Mouse (Mus musculus) right cerebral cortex, postnatal 14 days (tissue): Measurements from ENCODE around the gene Gper1.

ENCODE experiments used
- DNase-seq: peaks from one replicate; pipeline ENCODE4 v3.0.0; 2022

Gene Gper1

GRCm38 (mm10) chr5:139415001-139415400 lies 8.0 kb upstream of the Gper1 start:
- DNase-seq: no peak

GRCm38 (mm10) chr5:139416942-139417341 lies 6.0 kb upstream of the Gper1 start:
- no peak for DNase-seq

GRCm38 (mm10) chr5:139417480-139417879 lies 5.5 kb upstream of the Gper1 start:
- no peak for DNase-seq

GRCm38 (mm10) chr5:139418110-139418509 lies 4.8 kb upstream of the Gper1 start:
- no peak for DNase-seq

GRCm38 (mm10) chr5:139418633-139419032 lies 4.3 kb upstream of the Gper1 start:
- no peak for DNase-seq

- DNase-seq: no peak
Measured at GRCm38 (mm10) chr5:139425198-139425597, 2.2 kb downstream of the Gper1 start.

GRCm38 (mm10) chr5:139427001-139427400 lies 4.0 kb downstream of the Gper1 start:
- no peak for DNase-seq

- DNase-seq: no peak
Measured at GRCm38 (mm10) chr5:139427989-139428388, 5.0 kb downstream of the Gper1 start.

- no peak for DNase-seq
Measured at GRCm38 (mm10) chr5:139429818-139430341, 6.9 kb downstream of the Gper1 start.

- no peak for DNase-seq
Measured at GRCm38 (mm10) chr5:139432333-139432732, 9.4 kb downstream of the Gper1 start.

- no peak for DNase-seq
Measured at GRCm38 (mm10) chr5:139432747-139433508, 10.0 kb downstream of the Gper1 start.

- no peak for DNase-seq
Measured at GRCm38 (mm10) chr5:139433842-139434568, 11.1 kb downstream of the Gper1 start.

- peak; percentile 63 for DNase-seq
Measured at GRCm38 (mm10) chr5:139434940-139435339, 12.0 kb downstream of the Gper1 start.

GRCm38 (mm10) chr5:139437769-139438168 lies 14.8 kb downstream of the Gper1 start:
- DNase-seq: no peak

- DNase-seq: no peak
Measured at GRCm38 (mm10) chr5:139438440-139438839, 15.5 kb downstream of the Gper1 start.

GRCm38 (mm10) chr5:139440451-139440850 lies 17.5 kb downstream of the Gper1 start:
- DNase-seq: no peak

GRCm38 (mm10) chr5:139440926-139441725 lies 18.2 kb downstream of the Gper1 start:
- DNase-seq: no peak

GRCm38 (mm10) chr5:139441726-139442018 lies 18.7 kb downstream of the Gper1 start:
- no peak for DNase-seq

- DNase-seq: no peak
Measured at GRCm38 (mm10) chr5:139442428-139442827, 19.5 kb downstream of the Gper1 start.

GRCm38 (mm10) chr5:139442962-139443361 lies 20.0 kb downstream of the Gper1 start:
- no peak for DNase-seq

GRCm38 (mm10) chr5:139445258-139445657 lies 22.3 kb downstream of the Gper1 start:
- DNase-seq: no peak

GRCm38 (mm10) chr5:139448025-139448424 lies 25.1 kb downstream of the Gper1 start:
- DNase-seq: no peak

- no peak for DNase-seq
Measured at GRCm38 (mm10) chr5:139449161-139449791, 26.3 kb downstream of the Gper1 start.
